Mouse (Mus musculus) cerebellum, adult 11-12 months (tissue): ENCODE results near the gene Casq2.
A peak's percentile ranks its signal among the peaks of the same experiment; 100 is the strongest.

Source experiments
- DNase-seq: peaks from one replicate; pipeline ENCODE4 v3.0.0; 2022

The Casq2 gene

DNA sequence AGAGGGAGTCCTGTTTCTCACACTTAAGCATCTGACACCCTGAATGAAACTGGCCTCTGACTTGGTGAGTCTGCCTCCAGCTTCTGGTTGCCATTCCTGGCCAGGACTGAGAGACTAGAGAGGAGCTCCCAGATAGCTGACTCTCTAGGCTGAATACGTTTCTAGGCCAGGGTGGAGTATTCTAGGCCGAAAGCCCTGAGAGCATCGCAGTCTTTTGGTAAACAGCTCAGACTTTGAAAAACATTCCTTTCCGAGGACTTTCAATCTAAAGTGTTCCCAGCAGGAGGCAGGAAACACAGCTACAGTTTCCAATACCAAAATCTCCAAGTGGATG is 80.0 kb downstream of the Casq2 start:
- DNase-seq = no peak

DNA sequence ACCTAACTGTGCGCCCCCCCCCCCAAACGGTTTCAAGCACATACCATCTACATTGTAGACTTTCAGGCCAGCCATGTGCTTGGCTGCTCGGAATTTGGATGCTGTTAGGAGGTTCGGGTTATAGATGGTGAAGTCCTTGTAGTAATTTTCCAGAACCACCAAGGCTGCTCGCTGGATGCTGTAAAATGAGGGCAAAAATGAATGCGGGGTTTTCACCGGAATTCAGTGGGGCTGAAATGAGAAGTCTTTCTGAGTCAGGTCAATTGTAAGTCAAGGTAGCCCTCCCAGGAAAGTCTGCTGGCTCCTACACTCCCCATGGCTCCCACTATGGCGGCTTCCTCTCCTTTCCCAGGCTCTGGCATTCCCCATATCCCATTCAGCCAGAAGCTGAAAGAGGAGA is 80.6 kb downstream of the Casq2 start:
- no peak for DNase-seq

DNA sequence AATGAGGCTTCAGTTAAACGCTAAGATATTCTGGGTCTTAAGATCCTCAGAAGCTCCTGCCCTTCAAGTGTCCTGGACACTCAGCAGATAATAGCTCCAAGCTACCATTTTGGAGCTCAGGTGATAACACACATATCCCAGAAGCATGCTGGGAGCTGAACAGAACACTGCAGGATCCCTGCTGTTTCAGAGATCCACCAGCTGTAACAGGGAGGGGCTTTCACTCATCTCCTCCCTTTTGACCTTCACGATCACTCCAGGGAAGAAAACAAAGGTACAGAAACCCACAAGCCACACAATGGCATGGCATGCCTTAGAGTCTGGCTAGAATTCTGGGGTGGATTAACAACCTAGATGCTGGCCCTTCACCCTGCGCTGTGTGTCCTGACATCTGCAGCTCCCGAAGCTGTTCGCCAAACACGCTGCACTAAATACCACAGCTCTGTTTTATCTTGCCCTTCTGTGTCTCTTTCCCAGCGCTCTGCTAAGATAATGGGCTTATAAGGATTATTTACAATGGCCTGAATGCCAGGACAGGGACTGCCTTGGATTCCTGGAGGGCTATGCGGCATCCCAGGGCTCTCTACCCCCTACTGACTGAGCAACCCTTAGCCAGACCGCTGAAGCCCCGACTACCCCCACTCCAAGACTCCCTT is 81.5 kb downstream of the Casq2 start:
- DNase-seq = no peak

DNA sequence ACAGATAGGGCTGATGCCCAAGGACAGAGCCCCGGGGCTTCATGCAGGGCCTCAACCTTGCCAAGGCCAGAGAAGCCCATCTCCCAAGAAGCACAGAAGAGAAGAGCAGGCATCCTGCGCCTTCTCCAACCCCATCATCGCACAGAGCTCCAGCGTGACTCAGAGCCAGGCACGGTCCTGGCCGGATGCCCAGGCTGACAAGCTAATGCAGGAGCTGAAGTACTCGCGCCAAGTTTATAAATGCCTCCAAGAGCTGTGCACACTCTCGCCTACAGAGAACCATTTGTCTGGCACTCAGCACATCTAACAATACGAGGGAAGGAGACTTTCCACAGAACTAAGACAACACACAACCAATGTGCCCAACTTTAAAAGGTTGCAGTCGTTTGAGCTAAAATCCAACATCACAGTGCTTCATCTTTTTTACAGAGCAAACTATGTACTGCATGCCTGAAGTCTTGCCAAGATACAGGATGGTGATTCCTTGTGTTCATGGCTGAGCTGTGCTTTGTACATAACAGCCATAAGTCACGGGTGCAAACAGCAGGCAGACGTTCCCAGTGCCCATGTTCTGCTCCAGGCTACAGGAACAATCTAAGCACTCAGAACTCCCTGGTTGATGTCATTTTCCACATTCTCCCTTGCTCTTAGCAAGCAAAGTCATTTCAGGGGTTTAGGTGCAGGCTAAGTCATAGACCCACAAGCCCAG is 83.1 kb downstream of the Casq2 start:
- peak; percentile 81 for DNase-seq

DNA sequence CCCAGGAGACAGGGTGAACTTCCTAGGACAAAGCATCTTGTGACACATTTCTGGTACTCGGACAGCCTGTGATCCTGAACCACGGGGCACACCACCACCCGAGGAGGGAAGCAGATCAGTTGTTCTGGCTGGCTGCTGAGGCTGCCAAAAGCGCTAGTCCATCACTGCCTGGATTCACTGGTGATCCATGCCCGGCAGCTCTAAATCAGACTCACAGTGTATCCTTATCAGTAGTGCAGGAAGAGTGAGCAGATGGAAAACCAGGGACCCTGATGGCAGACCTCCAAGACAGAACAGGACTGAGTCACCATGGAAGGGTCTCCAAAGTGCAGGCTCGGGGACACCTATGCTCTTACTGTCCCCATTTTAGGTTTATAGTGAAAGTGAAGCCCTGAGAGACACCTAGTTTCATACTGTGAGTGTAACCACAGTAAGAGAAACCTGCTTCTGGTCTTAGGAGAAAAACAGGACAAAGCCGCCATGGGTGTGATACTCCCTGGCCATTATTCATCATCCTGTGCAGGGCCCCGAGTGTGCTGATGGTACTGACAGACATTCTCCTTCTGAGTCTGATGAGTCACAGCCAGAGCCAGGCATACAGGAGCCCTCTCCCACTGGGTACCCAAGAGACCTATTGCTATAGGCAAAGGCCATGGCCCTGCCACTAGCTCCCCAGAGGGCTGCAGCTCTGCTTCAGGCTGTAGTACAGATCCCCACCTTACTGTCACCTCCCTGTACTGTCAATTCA is 88.1 kb downstream of the Casq2 start:
- DNase-seq = no peak

DNA sequence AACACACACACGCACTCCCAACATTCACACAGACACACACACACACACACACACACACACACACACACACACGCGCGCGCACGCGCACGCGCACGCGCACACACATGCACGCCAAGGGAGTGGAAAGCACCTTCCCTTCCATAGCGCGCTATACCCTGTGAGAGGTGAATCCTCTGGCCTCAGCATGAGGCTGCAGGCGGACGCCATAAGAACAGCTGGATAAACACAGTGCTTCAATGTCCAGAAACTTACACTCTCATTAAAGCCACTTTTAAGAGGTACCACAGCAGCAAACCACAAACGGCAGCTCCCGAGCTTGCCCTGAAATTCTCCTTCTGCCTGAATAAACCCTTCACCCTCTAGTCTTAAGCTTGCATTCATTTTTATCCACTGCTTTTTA is 89.5 kb downstream of the Casq2 start:
- no peak for DNase-seq

DNA sequence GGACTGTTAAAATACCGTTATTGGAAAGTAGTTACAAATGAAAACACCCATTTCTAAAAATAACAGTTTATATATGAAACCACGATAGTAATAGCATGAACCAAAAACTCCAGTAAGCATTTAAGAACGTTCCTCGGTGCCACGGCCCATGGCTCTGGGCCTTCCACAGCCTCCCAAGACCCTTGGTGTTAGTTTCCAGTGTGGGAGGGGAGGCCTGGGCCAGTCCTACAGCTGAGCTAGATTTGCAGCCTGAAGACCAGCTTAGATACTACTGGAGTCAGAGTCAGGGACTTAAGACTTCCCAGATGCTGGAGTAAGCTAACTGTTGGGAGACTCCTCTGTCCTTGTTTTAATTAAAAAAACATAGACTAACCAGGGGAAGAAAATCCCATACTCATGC is 89.9 kb downstream of the Casq2 start:
- DNase-seq = no peak

DNA sequence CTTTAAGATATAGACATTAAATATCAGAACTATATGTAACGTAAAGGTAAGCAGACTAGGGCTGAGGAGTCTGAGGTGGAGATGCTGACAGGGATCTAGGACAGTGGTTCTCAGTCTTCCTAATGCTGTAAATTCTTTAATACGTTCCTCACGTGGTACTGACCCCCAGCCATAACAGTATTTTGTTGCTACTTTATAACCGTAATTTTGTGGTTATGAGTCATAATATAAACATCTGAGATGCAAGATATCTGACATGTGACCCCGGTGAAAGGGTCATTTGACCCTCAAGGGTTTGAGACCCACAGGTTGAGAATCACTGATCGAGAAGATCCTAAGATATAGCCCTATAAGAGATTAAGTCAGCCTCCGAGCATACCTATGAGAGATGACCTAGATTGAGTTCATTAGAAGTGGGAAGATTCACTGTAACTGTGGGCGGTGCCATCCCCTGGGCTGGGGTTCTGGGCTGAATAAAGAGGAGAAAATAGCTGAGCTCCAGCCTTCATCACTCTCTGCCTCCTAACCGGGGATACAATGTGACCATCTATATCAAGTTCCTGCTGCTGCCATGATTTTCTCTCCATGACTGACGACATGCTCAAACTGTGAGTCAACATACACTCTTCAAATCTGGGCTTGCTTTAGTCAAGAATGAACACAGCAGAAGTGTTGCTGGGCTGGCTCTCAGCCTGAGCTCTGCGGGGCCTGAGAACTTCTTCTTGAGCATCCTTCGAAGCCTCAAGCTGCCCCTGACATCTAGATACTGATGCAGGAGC is 91.8 kb downstream of the Casq2 start:
- no peak for DNase-seq

DNA sequence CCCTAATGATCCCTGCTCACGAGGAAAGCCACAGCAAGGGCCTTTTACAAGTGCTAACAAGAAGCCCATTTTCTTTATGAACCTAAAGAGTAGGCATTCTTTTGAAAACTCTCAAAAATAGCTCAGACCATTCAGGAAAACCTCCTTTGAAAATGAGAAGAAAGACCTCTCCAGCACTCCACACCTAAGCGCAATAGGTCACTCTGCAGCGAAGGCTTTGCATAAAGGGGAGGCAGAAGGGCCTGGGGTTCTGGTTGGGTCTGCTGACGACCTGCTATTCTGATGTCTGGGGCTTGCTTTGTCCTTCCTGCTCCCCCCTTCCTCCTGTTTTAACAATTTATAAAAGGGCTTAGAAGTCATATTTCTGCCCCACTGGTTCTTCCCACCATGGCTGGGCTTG is 93.7 kb downstream of the Casq2 start:
- DNase-seq = no peak

DNA sequence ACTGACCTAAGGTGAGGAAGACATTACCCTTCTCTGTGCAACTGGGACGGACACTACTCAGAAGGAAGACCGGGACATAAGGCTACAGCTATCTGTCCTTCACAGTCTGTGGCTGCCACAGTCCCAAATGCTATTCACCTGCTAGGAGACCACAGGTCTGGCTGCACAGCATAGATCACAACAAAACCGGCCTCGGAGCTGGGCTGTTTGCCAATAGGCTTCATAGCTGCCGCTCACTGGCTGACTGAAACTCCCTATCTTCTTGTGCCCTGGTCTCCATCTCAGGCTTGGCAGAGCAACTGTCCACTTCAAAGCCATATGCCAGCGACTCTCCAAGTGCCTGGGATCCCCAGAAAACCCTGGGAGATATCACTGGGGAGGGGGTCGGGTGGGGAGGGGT is 94.5 kb downstream of the Casq2 start:
- no peak for DNase-seq

DNA sequence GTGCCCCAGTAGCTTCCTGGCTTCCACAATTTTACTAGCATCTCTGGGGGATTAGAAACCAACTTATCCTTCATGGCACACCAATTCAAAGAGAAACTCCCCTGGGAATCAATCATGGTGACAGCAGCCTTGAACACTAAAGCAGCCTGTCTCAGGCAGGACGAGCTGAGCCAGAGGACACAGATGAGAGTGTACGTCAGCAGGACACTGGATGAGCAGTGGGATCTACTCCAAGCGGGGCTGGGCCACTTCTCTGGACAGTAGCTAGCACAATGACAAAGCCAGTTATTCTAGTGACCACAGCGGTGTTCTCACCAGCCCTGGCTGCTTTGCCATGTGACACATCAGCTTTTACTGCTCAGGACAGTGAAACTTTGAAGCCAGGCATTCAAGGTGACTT is 95.0 kb downstream of the Casq2 start:
- no peak for DNase-seq

DNA sequence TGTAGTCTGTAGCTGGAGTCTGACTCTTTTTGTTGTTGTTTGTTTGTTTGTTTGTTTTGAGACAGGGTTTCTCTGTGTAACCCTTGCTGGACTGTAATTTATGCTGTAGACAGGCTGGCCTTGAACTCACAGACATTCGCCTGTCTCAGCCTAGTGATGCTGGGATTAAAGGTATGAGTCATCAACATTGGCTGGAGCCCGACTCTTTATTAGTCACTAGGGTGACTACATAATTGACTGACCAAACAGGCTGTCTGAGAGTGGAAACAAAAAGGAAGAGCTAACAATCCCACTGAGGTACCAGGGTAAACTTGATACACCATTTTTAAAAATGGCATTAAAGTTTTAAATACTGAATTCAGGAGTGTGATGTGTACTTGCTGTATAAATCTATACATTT is 96.4 kb downstream of the Casq2 start:
- DNase-seq = no peak

DNA sequence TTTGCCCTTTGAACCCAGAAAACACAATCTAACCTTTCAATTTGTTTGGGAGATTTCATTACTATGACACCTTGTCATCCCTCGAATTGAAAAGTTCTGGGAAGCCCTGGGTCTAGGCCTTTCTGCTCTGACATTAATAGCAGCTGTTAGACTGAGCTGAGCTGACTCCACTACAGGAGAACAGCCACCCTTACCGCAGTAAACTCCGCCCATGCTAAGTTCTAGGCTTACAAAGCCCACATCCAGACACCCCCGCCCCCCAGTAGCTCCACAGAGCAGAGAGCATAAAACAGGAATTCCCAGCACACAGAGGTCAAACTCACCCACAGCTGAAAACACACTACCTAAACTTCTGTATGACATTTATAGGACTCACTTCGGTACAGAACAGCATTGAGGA is 98.5 kb downstream of the Casq2 start:
- DNase-seq = no peak

DNA sequence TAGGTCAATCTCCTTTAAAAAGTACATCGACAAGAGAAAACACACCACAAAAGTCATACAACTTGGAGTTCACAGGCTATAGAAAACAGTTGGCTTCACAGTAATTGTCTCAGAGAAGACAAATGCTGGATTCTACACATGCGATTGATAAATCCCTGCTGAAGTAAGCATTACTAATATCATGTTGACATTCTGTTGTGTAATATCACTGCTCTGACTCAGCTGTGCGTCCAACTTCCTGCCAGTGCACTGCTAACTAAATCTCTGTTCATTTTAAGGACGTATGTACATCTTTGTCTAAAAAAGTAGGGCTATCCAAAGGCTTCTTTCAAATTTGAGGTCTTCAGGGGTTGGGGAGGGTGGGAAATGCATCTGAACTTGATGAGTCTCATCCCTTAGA is 101.2 kb downstream of the Casq2 start:
- no peak for DNase-seq

DNA sequence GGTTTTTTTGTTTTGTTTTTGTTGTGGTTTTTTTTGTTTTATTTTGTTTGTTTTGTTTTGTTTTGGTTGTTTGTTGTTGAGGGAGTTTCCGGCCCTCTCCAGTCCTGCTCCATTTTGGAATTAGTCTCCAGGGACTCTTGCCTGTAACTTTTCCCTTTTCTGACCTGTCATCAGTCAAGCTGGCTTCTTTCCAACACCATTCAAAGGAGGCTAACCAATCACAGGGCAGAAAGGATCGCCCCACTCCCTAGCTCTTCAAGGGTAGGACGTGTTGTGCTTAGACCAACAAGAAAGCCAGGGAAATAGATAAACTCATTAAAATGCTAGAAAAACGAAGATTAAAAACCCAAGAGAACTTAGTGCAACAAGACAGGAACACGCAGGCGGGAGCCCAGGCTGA is 102.8 kb downstream of the Casq2 start:
- no peak for DNase-seq

DNA sequence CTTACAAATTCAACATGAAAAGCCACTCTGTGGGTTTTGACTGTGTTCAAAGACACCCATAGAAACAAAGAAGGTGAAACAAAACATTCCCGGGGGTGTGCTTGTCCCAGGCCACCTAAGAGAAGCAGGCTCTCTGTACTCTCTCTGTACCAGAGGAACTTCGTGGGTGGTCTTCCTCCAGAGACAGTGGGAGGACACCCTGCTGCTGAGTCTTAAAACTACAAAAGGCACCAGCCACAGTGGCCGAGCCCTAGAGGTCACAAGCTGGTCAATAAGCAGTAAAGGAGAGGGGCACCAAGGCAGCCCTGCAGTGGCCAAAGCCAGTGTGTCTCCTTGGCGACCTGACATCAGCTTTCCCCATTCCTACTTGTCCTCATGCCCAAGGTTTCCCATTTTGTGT is 103.8 kb downstream of the Casq2 start:
- no peak for DNase-seq

DNA sequence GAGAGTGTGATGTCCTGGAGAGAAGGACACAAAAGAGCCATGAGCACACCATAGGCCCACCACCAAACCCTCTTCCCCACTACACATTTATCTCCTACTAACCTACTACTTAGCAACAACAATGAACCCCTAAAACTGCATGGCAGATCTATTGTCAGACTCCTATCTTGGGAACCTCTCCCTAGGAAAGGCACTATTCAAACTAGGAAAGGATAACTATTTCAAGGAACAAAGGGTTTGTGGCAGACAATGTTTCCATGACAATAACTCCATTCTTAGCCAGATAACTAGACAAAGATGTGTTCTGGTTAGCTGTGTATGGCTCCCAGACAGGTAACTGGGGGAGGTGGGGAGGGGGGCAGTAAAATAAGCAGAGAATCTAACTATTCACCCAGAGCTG is 104.4 kb downstream of the Casq2 start:
- no peak for DNase-seq

DNA sequence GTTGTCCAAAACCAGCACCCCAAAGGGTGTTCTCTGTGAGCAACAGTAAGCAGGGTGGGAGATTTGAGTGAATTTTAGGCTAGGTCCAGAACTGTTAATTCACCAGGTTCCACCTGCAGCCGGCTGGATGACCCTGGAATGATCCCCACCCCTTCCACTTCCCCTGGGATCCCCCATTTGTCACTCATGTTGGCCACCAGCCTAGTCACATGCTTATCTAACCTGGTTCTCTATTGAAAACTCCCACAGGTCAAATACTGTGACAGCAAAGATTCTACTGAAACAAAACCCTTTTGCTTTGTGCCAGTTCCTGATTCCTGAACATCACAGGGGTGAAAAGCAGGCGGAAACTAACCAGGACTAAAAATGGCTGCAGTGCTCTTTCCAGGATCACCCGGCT is 105.4 kb downstream of the Casq2 start:
- no peak for DNase-seq

DNA sequence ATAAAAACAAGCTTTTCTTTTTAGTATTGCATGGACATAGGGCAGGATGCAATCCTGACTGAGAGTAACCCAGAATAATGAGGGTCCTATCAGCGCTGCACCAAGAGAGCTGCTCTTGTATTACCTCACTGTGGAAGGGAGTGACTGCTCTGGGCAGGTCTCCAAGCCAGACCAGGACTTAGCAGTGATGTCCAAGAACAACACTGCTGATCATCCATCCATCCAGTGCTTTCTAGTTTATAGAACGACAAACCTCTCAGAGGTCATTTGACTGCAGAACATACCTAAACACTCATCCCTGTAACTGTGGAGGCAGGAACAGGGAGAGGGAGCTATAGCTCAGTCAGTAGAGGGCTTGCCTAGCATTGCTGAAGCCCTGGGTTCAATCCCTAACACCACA is 106.4 kb downstream of the Casq2 start:
- no peak for DNase-seq

DNA sequence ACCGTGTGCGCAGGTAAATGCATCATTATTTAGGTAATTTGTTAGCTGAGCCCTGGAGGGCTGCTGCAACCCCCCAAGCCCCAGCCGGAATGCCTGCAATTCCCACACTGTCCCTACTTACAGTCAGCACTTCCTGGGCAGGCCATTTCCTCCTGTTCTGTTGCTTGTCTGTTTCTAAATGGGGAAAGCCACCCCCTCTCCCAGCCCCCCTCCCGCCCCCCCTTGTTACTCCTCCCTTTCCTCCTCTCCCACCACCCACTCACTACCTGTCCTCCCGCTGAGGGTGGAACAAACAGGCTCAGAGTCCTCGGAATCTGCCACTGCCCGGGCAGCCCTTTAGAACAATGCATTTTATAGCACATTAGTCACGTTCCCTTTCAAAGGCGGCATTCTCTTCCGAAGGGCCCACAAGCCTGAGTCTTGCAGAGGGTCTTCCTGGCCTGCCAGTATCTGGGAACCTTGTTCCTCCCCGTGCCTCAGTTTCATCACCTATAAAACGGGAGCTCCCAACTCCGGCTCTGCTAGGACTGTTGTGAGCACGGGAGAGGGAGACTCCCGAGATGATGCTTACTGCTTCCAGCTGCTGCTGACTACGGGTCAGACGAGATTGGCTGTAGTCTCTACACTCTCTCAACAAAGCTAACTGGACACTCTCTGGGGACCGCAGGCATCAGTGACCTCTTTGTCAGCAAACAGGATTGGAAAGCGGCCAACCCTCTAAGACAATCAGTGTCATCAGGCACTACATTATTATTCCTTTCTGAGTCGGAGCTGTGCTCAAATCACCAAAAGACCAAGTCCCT is 107.5 kb downstream of the Casq2 start:
- no peak for DNase-seq

DNA sequence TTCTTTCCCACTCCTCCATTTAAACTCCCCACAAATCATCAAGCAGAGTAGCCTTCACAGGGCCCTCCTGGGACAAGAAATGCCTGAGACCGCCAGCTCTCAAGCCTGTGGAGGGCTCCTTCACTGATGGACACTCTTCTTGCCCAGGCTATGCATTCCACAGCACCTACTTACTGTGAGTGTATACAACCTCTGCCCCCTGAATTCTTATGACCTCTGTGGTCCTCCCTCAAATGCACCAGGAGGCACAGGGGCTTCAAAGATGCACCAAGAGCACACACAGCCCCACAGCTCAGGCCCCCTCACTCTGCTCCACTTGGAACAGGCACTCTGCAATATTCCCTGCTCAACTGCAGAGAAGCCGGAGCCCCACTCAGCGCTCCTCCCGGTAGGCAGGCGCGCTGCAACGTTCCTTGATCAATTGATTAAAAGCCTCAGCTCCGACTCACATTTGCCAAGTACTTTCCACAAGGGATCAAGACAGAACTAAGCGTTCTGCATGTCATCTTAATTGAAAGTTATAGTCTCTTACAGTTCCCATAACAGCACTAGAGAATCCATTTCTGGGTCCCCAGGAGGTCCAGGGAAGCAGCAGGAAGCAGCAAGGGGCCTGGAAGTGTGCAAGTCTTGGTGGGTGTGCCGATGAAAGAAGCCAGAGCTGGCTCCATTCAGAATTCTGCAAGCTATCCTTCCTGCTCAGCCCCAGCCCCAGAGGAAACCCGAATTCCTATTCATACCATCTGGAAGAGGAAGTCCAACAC is 108.3 kb downstream of the Casq2 start:
- DNase-seq = no peak

DNA sequence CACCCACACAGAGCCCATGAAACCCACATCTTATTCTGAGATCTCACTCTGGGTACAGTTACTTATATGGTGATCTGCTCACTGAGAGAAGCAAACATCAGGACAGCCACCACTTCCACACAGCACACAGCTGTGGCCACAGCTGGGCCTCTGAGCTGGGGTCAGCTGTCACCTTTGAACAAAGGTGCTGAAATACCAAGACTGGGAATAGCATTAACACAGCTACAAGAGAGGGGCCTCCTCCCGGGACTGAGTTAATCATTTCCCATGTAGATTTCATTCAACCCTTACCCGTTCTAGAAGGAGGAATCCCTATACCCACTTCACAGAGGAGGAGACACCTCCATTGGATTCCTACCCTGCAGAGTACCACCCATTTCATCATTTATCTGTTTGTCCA is 109.5 kb downstream of the Casq2 start:
- no peak for DNase-seq
